Mouse (Mus musculus): ENCODE results near the gene Stxbp6.

DNA sequence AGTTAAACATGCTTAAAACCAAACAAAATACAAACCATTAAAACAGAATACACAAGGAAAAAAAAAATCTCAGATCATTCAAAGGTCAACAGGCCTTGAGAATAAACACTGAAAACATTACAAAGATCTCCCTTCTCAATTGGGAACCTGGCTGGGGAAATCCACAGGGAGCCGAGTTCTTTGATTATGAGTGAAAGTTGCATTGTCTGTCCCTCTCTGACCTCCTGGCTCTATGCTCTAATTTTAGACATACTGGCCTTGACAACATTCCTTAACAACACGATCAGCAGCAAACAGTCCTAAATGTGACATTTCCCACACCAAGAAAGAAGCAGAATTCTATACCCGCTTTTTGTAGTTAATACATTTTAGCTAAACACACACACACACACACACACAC lies 187.7 kb downstream of the Stxbp6 start:
- no peak for TF ChIP-seq TBP (IDR thresholded peaks at IDR 0.05; ENCODE audit: low read depth, low read length)
- TF ChIP-seq ZMIZ1 (IDR thresholded peaks at IDR 0.05; ENCODE audit: low read depth, low read length): no peak
- TF ChIP-seq SMC3 (IDR thresholded peaks at IDR 0.05; ENCODE audit: low read depth, low read length): no peak
